Mouse (Mus musculus): ENCODE results near the gene Fgf7.

- TF ChIP-seq CTCF (IDR thresholded peaks at IDR 0.05; ENCODE audit: low read depth), result no peak
- TF ChIP-seq EP300 (IDR thresholded peaks at IDR 0.05; ENCODE audit: low read depth), result no peak
Observed at GRCm38 (mm10) chr2:126038221-126039000, 4.0 kb downstream of the Fgf7 start.

All from liver, postnatal 0 days (tissue).